Mouse (Mus musculus) C2C12 (cell line): ENCODE results near the gene Ilf2. TPM values are rescaled to one million over a fixed set of nuclear protein-coding genes. Genes with fewer than 3 reads are reported as not detected.

Experiments
- H3K27me3 ChIP-seq: one replicate; pipeline ENCODE4 v1.6.1; 2011; ENCODE audit not compliant: control insufficient read depth, insufficient read depth, insufficient read length
- H3K36me3 ChIP-seq: one replicate; pipeline ENCODE4 v1.6.1; 2011; ENCODE audit not compliant: control insufficient read depth, insufficient read depth
- H3K4me3 ChIP-seq: one replicate; pipeline ENCODE4 v1.5.1; 2011; ENCODE audit warnings: mild to moderate bottlenecking, control low read depth; ENCODE audit not compliant: poor library complexity, insufficient read depth, severe bottlenecking
- H3K79me2 ChIP-seq: one replicate; pipeline ENCODE4 v1.6.1; 2011; ENCODE audit not compliant: control insufficient read depth, insufficient read depth
- H3K79me3 ChIP-seq: one replicate; pipeline ENCODE4 v1.6.1; 2011; ENCODE audit warnings: low read depth, control low read depth
- H3ac ChIP-seq: one replicate; pipeline ENCODE3; 2011; ENCODE audit warnings: low read depth; ENCODE audit not compliant: control insufficient read depth, insufficient read length
- CEBPB ChIP-seq: IDR thresholded peaks from one replicate; pipeline ENCODE4 v1.6.1; 2011; ENCODE audit warnings: low read depth, mild to moderate bottlenecking, control low read depth, moderate library complexity
- CTCF ChIP-seq: IDR thresholded peaks from one replicate; pipeline ENCODE4 v1.5.1; 2011; ENCODE audit not compliant: control insufficient read depth, insufficient read depth, insufficient read length
- FOSL1 ChIP-seq: IDR thresholded peaks from one replicate; pipeline ENCODE4 v1.8.0; 2011; ENCODE audit warnings: mild to moderate bottlenecking, low read length; ENCODE audit not compliant: poor library complexity, insufficient read depth, severe bottlenecking
- MAX ChIP-seq: IDR thresholded peaks from one replicate; pipeline ENCODE4 v1.6.1; 2011; ENCODE audit warnings: mild to moderate bottlenecking, control low read depth
- MYOD1 ChIP-seq: IDR thresholded peaks from one replicate; pipeline ENCODE4 v1.6.1; 2011; ENCODE audit warnings: low read depth; ENCODE audit not compliant: control insufficient read depth, insufficient read length
- MYOG ChIP-seq: IDR thresholded peaks from one replicate; pipeline ENCODE4 v1.6.1; 2011; ENCODE audit not compliant: control insufficient read depth, insufficient read length; ENCODE audit errors: extremely low read depth
- USF1 ChIP-seq: IDR thresholded peaks from one replicate; pipeline ENCODE4 v1.6.1; 2011; ENCODE audit warnings: low read depth, mild to moderate bottlenecking, control low read depth, moderate library complexity
- polyA plus RNA-seq: library from polyadenylated mRNA; unstranded; fragments of >200 nt; fragmentation: generic; extraction: Trizol; gene quantifications from one replicate; pipeline ENCODE4 v1.2.1, GENCODE M21; 2012; ENCODE audit warnings: missing spikeins

The Ilf2 gene
- polyA plus RNA-seq, 1 experiment, result 93.9 TPM

DNA sequence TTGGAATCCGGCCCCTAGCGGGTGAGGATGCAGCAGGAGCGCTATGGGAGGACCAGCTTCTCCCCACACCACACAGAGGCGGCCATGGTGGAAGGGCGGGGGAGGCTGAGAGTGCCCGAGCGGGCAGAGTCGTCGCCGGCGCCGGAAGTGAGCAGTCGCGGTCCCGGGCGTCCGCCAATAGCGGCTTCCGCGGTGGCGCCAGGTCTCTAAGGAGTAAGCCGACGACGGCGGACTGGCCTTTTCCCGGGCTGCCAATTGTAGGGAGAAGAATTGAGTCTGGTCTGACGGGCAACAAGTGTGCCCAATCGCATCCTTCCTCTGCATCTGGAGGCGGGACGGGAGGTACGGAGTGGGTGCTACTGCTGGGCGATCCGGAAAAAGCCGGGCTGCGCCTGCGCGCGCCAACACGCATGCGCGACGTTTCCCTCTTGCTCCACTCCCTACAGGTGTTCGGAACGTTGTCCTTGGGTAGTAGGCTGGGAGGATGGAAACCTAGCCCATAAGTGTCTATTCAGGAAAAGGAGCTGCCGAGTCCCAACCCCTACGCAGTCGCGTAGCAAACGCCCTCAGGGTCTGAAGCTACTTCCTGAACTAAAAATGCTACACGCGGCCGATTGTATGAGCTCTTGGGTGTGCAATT, 42.4 kb upstream of the Ilf2 start, which contains the start of gene Ints3:
Gene Ints3, minus strand, starts transcription at position 242 of the 640 bp plus-strand sequence.
- peaks cover 40% of the 10 kb centered on the region for H3K79me2 ChIP-seq
- peaks cover 16% of the 10 kb centered on the region for H3K79me3 ChIP-seq
- no peaks in the 10 kb centered on the region for H3K27me3 ChIP-seq
- H3ac ChIP-seq, result peak within 1 kb of the TSS; percentile 88
- H3K36me3 ChIP-seq, result peaks cover 22% of the 10 kb centered on the region
- peak within 1 kb of the TSS; percentile 84 for H3K4me3 ChIP-seq
- peak; percentile 16 for TF ChIP-seq MAX
- TF ChIP-seq MYOD1, result no peak

DNA sequence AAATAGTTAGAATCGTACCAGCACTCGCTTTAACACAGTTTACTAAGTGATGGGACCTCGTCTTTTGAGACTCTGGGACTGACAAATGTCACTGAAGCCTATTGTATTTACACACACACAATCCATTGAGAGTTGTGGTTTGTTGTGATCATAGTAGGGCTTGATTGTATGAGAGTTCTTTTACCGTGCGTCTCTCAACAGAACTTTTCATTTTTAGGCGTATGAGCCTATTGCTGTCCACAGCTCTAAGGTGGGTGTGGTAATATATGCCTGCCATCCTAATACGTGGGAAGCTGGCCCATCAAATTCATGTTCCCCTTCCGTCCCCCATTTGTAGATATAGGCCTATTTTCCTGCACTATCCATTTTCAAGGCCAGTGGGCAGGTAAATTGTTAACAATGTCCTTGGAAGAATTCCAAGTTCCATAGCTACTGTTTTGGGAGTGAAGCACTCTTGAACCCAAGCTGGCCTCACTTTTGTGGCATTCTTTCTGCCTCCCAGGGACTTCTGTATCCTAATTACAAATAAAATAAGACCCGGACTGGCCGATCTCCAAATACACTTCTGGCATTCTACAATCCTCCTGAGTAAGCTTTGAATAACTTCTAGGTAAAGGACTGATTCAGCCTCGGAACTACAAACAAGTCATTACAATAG, 41.7 kb upstream of the Ilf2 start:
- Histone ChIP-seq H3K4me3 (peak overlapping the region; percentile 32), H3K79me2 (peaks cover 37% of the 10 kb centered on the region), H3K36me3 (peaks cover 15% of the 10 kb centered on the region), H3K27me3 (no peaks in the 10 kb centered on the region), H3K79me3 (peaks cover 16% of the 10 kb centered on the region), H3ac (peak overlapping the region; percentile 46)
- TF ChIP-seq MYOG, result no peak
- no peak for TF ChIP-seq USF1
- no peak for TF ChIP-seq MYOD1
- no peak for TF ChIP-seq MAX
- TF ChIP-seq CEBPB, result no peak
- no peak for TF ChIP-seq FOSL1
- no peak for TF ChIP-seq CTCF

DNA sequence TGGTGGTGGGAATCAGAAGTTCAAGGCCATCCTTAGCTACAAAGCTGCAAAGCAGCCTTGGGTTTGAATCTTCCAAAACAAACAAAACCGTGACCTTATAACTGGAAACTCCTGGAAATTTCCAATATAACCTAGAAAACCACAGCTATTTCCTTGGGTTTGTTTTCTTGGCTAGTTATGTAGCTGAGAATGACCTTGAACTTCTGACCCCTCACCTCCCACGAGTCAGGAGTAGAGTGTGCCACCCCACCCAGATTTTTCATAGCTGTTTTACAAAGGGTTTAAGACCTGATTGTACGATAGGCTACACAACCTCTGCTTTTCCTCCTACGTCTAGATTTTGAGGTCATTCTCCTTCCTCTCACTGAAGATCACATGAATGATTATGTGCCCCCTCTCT, 38.8 kb upstream of the Ilf2 start:
- peaks cover 10% of the 10 kb centered on the region for H3K79me2 ChIP-seq
- TF ChIP-seq MAX, result no peak
- TF ChIP-seq MYOD1, result no peak
- no peak for TF ChIP-seq MYOG
- no peak for TF ChIP-seq FOSL1
- TF ChIP-seq CTCF, result no peak
- TF ChIP-seq CEBPB, result no peak
- no peak for TF ChIP-seq USF1

GRCm38 (mm10) chr3:90440756-90441155, 35.2 kb upstream of the Ilf2 start:
- TF ChIP-seq USF1, result no peak
- no peak for TF ChIP-seq CTCF
- TF ChIP-seq MAX, result no peak
- no peak overlapping the region for H3K4me3 ChIP-seq
- H3ac ChIP-seq, result no peak overlapping the region

More for the DNA sequence above, 38.8 kb upstream of the Ilf2 start:
- H3K36me3 ChIP-seq, result no peaks in the 10 kb centered on the region
- no peak overlapping the region for H3ac ChIP-seq
- peaks cover 8% of the 10 kb centered on the region for H3K79me3 ChIP-seq
- no peaks in the 10 kb centered on the region for H3K27me3 ChIP-seq
- no peak overlapping the region for H3K4me3 ChIP-seq

DNA sequence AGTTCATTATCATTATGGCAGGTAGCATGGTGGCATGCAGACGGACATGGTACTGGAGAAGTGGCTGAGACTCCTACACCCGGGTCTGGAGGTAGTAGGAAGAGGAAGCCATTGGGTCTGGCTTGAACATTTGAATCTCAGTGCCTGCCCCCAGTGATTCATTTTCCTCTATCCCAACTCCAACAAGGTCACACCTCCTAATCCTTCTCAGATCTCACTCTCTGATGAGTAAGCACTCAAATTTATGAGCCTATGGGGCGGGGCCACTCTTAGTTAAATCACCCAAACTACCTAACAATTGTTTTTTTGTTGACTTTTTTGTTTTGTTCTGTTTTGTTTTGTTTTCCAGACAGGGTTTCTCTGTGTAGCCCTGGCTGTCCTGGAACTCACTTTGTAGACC, 31.9 kb upstream of the Ilf2 start:
- H3K36me3 ChIP-seq, result no peaks in the 10 kb centered on the region
- TF ChIP-seq CTCF (no peak), CEBPB (no peak), MAX (no peak), MYOD1 (no peak), USF1 (no peak), MYOG (no peak)
- no peaks in the 10 kb centered on the region for H3K27me3 ChIP-seq
- no peak overlapping the region for H3ac ChIP-seq
- no peak overlapping the region for H3K4me3 ChIP-seq
- no peaks in the 10 kb centered on the region for H3K79me2 ChIP-seq
- no peaks in the 10 kb centered on the region for H3K79me3 ChIP-seq

More at GRCm38 (mm10) chr3:90440756-90441155, 35.2 kb upstream of the Ilf2 start:
- H3K79me3 ChIP-seq, result no peaks in the 10 kb centered on the region
- H3K27me3 ChIP-seq, result no peaks in the 10 kb centered on the region
- H3K79me2 ChIP-seq, result no peaks in the 10 kb centered on the region
- H3K36me3 ChIP-seq, result no peaks in the 10 kb centered on the region
